Mouse (Mus musculus): ENCODE data around the gene Adarb2. TPM values are rescaled to one million over a fixed set of nuclear protein-coding genes. Genes with fewer than 3 reads are reported as not detected.

Gene Adarb2
- polyA plus RNA-seq, 1 experiment, result not detected

DNA sequence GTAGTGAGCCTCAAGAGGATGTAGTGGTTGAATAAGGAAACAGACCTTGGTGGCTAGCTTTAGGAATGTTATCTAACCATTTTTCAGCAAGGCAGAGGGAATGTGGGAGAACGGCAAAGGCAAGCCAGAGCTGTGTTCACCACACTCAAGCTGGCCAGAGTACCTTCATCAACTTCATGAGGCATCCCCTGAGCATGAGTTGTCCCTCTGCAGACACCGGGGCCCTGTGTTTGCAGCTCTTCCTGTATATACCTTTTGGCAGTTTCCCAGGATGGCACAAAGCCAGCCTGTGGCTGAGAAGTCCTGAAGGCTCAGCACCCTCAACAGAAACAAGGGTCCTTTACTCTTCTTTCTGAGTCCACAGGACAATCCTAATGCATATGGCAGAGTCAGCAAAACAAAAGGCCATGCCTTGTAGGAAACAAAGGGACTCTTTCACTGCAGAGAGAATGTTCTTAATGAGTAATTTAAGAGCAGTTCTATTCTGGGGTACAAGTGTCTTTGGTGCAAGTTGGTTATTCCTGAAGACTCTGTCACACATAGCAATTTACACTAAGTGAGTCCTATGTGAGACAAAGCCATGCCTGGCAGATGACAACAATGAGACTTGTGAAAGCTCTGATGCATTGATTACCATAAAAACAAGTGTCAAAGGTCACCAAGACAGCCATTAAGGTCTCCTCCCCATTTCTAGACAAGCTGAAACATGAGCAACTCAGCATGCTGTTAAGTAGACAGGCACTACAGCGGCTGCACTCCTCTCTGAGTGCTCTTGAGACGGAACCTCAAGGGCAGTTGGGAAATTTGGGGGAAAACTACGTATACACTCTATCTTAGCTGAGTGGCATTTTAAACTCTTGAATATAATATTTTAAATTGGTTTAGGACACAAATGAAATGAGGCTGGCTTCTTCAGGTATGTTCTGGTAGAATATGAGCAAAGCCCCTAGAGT is 431.0 kb downstream of the Adarb2 start:
- TF ChIP-seq CTCF (IDR thresholded peaks at IDR 0.05; ENCODE audit: insufficient read depth, low read length) (no peak), POLR2A (IDR thresholded peaks at IDR 0.05; ENCODE audit: borderline replicate concordance, extremely low read depth, low read depth, low read length) (no peak)
- no peaks in the 10 kb centered on the region for H3K4me1 ChIP-seq (ENCODE audit: control insufficient read depth, insufficient read depth, low read length)
- peak; percentile 4 for DNase-seq
- 50% methylated on average over 5 of the region's 5 CpGs for WGBS
- H3K4me3 ChIP-seq (replicated peaks; ENCODE audit: extremely low read depth, low read depth, low read length), result no peak overlapping the region

DNA sequence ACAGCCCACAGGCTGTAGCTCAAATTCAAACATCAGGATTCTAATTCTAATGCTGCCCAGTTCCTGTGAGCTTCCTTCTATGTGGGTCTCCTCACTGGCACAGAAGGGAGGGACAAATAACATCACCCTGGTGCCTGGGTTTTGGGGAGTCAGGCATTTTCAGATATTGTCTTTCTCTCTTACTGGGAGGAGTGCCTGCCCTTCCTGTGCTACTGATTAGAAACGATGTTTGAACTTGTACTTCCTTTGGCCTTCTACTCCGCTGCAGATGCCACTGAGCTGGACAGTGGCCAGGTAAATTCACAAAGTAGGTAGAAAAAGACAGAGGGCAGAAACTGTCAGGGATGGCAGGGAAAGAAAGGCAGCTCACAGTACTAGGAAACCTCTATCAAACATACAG is 439.4 kb downstream of the Adarb2 start:
- Histone ChIP-seq H3K4me1 (ENCODE audit: control insufficient read depth, insufficient read depth, low read length) (no peaks in the 10 kb centered on the region; the same call in 1 of the 2 replicates), H3K4me3 (replicated peaks; ENCODE audit: extremely low read depth, low read depth, low read length) (no peak overlapping the region)
- DNase-seq, result no peak
- TF ChIP-seq POLR2A (IDR thresholded peaks at IDR 0.05; ENCODE audit: borderline replicate concordance, extremely low read depth, low read depth, low read length) (no peak), CTCF (IDR thresholded peaks at IDR 0.05; ENCODE audit: insufficient read depth, low read length) (no peak)
- WGBS, result 21% methylated on average over 2 of the region's 2 CpGs

- DNase-seq, result no peak
- Histone ChIP-seq H3K4me3 (replicated peaks; ENCODE audit: extremely low read depth, low read depth, low read length) (no peak overlapping the region), H3K4me1 (ENCODE audit: control insufficient read depth, insufficient read depth, low read length) (no peaks in the 10 kb centered on the region; the same call in 1 of the 2 replicates)
- TF ChIP-seq POLR2A (IDR thresholded peaks at IDR 0.05; ENCODE audit: borderline replicate concordance, extremely low read depth, low read depth, low read length), result no peak
- WGBS, result 48% methylated on average over 3 of the region's 3 CpGs
Observed at GRCm38 (mm10) chr13:8643920-8644319, 441.3 kb downstream of the Adarb2 start.

GRCm38 (mm10) chr13:8644805-8645679 is 442.4 kb downstream of the Adarb2 start:
- DNase-seq, result no peak
- TF ChIP-seq CTCF (IDR thresholded peaks at IDR 0.05; ENCODE audit: insufficient read depth, low read length) (no peak), POLR2A (IDR thresholded peaks at IDR 0.05; ENCODE audit: borderline replicate concordance, extremely low read depth, low read depth, low read length) (no peak)
- WGBS, result 44% methylated on average over 9 of the region's 9 CpGs

DNA sequence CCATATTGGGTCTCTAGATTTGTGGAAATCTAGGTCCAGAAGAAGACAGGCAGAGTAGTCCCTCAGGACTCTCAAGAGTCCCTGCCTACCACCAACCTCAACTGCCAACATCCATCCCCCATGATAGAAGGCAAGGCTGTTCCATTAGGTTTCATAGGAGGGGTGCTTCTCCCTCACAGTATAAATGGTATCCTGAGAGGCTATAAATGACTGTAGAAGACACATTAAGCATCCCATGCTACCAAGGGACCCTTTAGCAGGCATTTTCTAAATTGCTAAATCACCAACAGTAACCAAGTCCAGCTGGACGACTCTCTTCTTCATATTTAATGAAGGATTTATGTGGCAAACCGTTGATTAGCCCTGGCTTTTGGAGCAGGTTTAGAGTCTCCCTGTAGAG is 446.6 kb downstream of the Adarb2 start:
- TF ChIP-seq POLR2A (IDR thresholded peaks at IDR 0.05; ENCODE audit: borderline replicate concordance, extremely low read depth, low read depth, low read length), result no peak
- Histone ChIP-seq H3K4me3 (replicated peaks; ENCODE audit: extremely low read depth, low read depth, low read length) (no peak overlapping the region), H3K4me1 (ENCODE audit: control insufficient read depth, insufficient read depth, low read length) (no peaks in the 10 kb centered on the region)
- DNase-seq, result no peak
- 63% methylated on average over 2 of the region's 2 CpGs for WGBS

More at GRCm38 (mm10) chr13:8644805-8645679, 442.4 kb downstream of the Adarb2 start:
- no peak overlapping the region for H3K4me3 ChIP-seq (replicated peaks; ENCODE audit: extremely low read depth, low read depth, low read length)
- no peaks in the 10 kb centered on the region; the same call in 1 of the 2 replicates for H3K4me1 ChIP-seq (ENCODE audit: control insufficient read depth, insufficient read depth, low read length)

DNA sequence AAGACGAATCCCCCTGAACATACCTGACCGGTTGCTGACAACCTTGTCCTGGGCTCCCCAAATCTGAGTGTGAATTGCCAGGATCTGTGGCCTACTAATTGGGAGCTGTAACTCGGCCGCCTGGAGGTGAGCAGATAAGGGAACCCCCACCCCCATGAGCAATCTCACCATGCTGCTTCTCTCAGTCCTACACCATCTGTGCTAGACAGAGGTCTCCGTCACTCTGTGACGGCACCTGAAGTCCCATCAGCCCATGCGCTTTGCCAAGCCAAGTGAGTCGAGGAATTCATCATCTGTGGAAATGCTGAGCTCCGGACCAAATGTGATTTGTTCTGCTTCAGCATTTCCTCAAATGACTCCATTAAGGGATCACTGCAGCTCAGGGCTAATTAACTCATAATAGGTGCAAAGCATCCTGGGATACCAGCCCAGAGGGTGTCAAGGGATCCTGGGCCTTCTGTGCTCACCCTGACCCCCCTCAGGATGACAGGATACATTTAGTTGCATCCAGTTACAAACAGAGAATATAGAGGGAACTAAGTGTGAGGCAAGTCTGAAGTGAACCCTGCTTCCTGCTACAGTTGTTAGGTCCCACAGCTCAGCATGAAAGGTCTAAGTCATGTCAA is 462.1 kb downstream of the Adarb2 start:
- DNase-seq, result no peak
- Histone ChIP-seq H3K4me3 (replicated peaks; ENCODE audit: extremely low read depth, low read depth, low read length) (no peak overlapping the region), H3K4me1 (ENCODE audit: control insufficient read depth, insufficient read depth, low read length) (no peaks in the 10 kb centered on the region)
- 95% methylated on average over 9 of the region's 9 CpGs for WGBS
- TF ChIP-seq CTCF (IDR thresholded peaks at IDR 0.05; ENCODE audit: insufficient read depth, low read length) (no peak), POLR2A (IDR thresholded peaks at IDR 0.05; ENCODE audit: borderline replicate concordance, extremely low read depth, low read depth, low read length) (no peak)

GRCm38 (mm10) chr13:8677174-8677573 is 474.5 kb downstream of the Adarb2 start:
- Histone ChIP-seq H3K4me1 (ENCODE audit: control insufficient read depth, insufficient read depth, low read length) (no peaks in the 10 kb centered on the region), H3K4me3 (replicated peaks; ENCODE audit: extremely low read depth, low read depth, low read length) (no peak overlapping the region)
- TF ChIP-seq POLR2A (IDR thresholded peaks at IDR 0.05; ENCODE audit: borderline replicate concordance, extremely low read depth, low read depth, low read length), result no peak
- no peak for TF ChIP-seq CTCF (IDR thresholded peaks at IDR 0.05; ENCODE audit: insufficient read depth, low read length)
- 57% methylated on average over 5 of the region's 5 CpGs for WGBS
- no peak for DNase-seq

GRCm38 (mm10) chr13:8680470-8681129 is 477.9 kb downstream of the Adarb2 start:
- DNase-seq, result no peak
- Histone ChIP-seq H3K4me1 (ENCODE audit: control insufficient read depth, insufficient read depth, low read length) (no peaks in the 10 kb centered on the region), H3K4me3 (replicated peaks; ENCODE audit: extremely low read depth, low read depth, low read length) (no peak overlapping the region)
- TF ChIP-seq POLR2A (IDR thresholded peaks at IDR 0.05; ENCODE audit: borderline replicate concordance, extremely low read depth, low read depth, low read length) (no peak), CTCF (IDR thresholded peaks at IDR 0.05; ENCODE audit: insufficient read depth, low read length) (no peak)
- 85% methylated on average over 9 of the region's 9 CpGs for WGBS

- WGBS, result 83% methylated on average over 6 of the region's 6 CpGs
- no peak overlapping the region for H3K4me3 ChIP-seq (replicated peaks; ENCODE audit: extremely low read depth, low read depth, low read length)
- no peaks in the 10 kb centered on the region for H3K4me1 ChIP-seq (ENCODE audit: control insufficient read depth, insufficient read depth, low read length)
- DNase-seq, result no peak
- no peak for TF ChIP-seq POLR2A (IDR thresholded peaks at IDR 0.05; ENCODE audit: borderline replicate concordance, extremely low read depth, low read depth, low read length)
- no peak for TF ChIP-seq CTCF (IDR thresholded peaks at IDR 0.05; ENCODE audit: insufficient read depth, low read length)
Observed at GRCm38 (mm10) chr13:8691448-8691847, 488.8 kb downstream of the Adarb2 start.
